Mouse (Mus musculus) liver, postnatal 0 days (tissue): Measurements from ENCODE around the gene Misp. TPM values are rescaled to one million over a fixed set of nuclear protein-coding genes. Genes with fewer than 3 reads are reported as not detected.

ENCODE experiments used
- ATAC-seq: fragments of 200-750 bp; cut with Nextera tagmentation; 2 replicates; pipeline ENCODE4 v1.8.0; 2017; ENCODE audit warnings: mild to moderate bottlenecking, moderate library complexity
- DNase-seq: peaks from one replicate; pipeline ENCODE4 v3.0.0-alpha.2; 2016
- H3K27ac ChIP-seq: fragments of 300-500 bp; sonication (generic); 2 replicates; pipeline ENCODE4 v1.5.1; 2014; ENCODE audit warnings: antibody characterized with exemption, moderate library complexity, mild to moderate bottlenecking, low read depth
- H3K27me3 ChIP-seq: fragments of 300-500 bp; sonication (generic); 2 replicates; pipeline ENCODE4 v1.6.1; 2014; ENCODE audit warnings: low read length, control low read depth, mixed read lengths; ENCODE audit not compliant: insufficient read depth
- H3K36me3 ChIP-seq: fragments of 300-500 bp; sonication (generic); replicated peaks from 2 replicates; pipeline ENCODE4 v1.6.1; 2014; ENCODE audit warnings: mild to moderate bottlenecking, control low read depth, low read length, moderate library complexity, mixed read lengths; ENCODE audit not compliant: insufficient read depth
- H3K4me1 ChIP-seq: fragments of 300-500 bp; sonication (generic); 2 replicates; pipeline ENCODE4 v1.6.1; 2014; ENCODE audit warnings: antibody characterized with exemption, mild to moderate bottlenecking, control low read depth; ENCODE audit not compliant: insufficient read depth
- H3K4me2 ChIP-seq: fragments of 300-500 bp; sonication (generic); 2 replicates; pipeline ENCODE4 v1.6.1; 2014; ENCODE audit warnings: low read depth, mild to moderate bottlenecking, low read length, moderate library complexity, mixed read lengths
- H3K4me3 ChIP-seq: fragments of 300-500 bp; sonication (generic); 2 replicates; pipeline ENCODE4 v1.5.1; 2014; ENCODE audit warnings: low read depth, low read length
- H3K9ac ChIP-seq: fragments of 300-500 bp; sonication (generic); replicated peaks from 2 replicates; pipeline ENCODE4 v1.6.1; 2014; ENCODE audit warnings: mild to moderate bottlenecking, moderate library complexity
- H3K9me3 ChIP-seq: fragments of 300-500 bp; sonication (generic); 2 replicates; pipeline ENCODE4 v1.6.1; 2016; ENCODE audit warnings: mild to moderate bottlenecking, control low read depth, low read length, mixed read lengths
- CTCF ChIP-seq: sonication (generic); IDR thresholded peaks from 2 replicates; pipeline ENCODE4 v1.5.1; 2016; ENCODE audit warnings: antibody characterized with exemption, low read depth
- EP300 ChIP-seq: IDR thresholded peaks from 2 replicates; pipeline ENCODE4 v1.6.1; 2016; ENCODE audit warnings: antibody characterized with exemption, low read depth, mild to moderate bottlenecking
- WGBS: fragments of 180-500 bp; shearing (Covaris S2); extraction: QIAGEN DNeasy Blood & Tissue Kit; methylation state at CpG from one replicate; pipeline ENCODE4 v1.1.7; 2014; ENCODE audit not compliant: insufficient replicate concordance; 5-methylcytosine and 5-hydroxymethylcytosine counted together
- polyA plus RNA-seq: library from polyadenylated mRNA; unstranded; fragments of >200 nt; fragmentation: Nextera tagmentation; extraction: Ambion mirVana; gene quantifications from 2 replicates; pipeline ENCODE4 v1.2.1, GENCODE M21; 2015

The Misp gene
- polyA plus RNA-seq, 1 experiment from 2014 or later = 1.00 TPM

- TF ChIP-seq CTCF (no peak), EP300 (no peak)
- peak; percentile 32; the same call in 1 of the 2 replicates for ATAC-seq
- WGBS = 77% methylated on average over 12 of the region's 12 CpGs
These were observed 4.9 kb upstream of the Misp start for GRCm38 (mm10) chr10:79815671-79816494.

GRCm38 (mm10) chr10:79817111-79817510 lies 3.7 kb upstream of the Misp start:
- no peak overlapping the region for H3K27ac ChIP-seq
- DNase-seq (no peak), ATAC-seq (no peak)
- no peak overlapping the region for H3K4me2 ChIP-seq
- no peaks in the 10 kb centered on the region for H3K27me3 ChIP-seq
- H3K9ac ChIP-seq = no peak overlapping the region
- TF ChIP-seq CTCF = peak; percentile 61
- no peak for TF ChIP-seq EP300
- no peaks in the 10 kb centered on the region for H3K36me3 ChIP-seq
- 65% methylated on average over 2 of the region's 2 CpGs for WGBS
- no peaks in the 10 kb centered on the region for H3K9me3 ChIP-seq
- no peak overlapping the region for H3K4me3 ChIP-seq
- no peaks in the 10 kb centered on the region for H3K4me1 ChIP-seq

More at GRCm38 (mm10) chr10:79815671-79816494, 4.9 kb upstream of the Misp start:
- Histone ChIP-seq H3K27me3 (no peaks in the 10 kb centered on the region), H3K9me3 (no peaks in the 10 kb centered on the region), H3K9ac (no peak overlapping the region), H3K4me2 (no peak overlapping the region), H3K4me3 (no peak overlapping the region), H3K27ac (no peak overlapping the region), H3K36me3 (no peaks in the 10 kb centered on the region), H3K4me1 (no peaks in the 10 kb centered on the region)
- no peak for DNase-seq

- Histone ChIP-seq H3K4me1 (no peaks in the 10 kb centered on the region), H3K27me3 (no peaks in the 10 kb centered on the region), H3K9ac (no peak overlapping the region), H3K27ac (no peak overlapping the region), H3K36me3 (no peaks in the 10 kb centered on the region), H3K9me3 (no peaks in the 10 kb centered on the region), H3K4me2 (no peak overlapping the region), H3K4me3 (no peak overlapping the region)
- no peak for DNase-seq
- TF ChIP-seq EP300 (no peak), CTCF (no peak)
- no peak for ATAC-seq
- 63% methylated on average over 4 of the region's 4 CpGs for WGBS
These were observed 2.6 kb upstream of the Misp start for GRCm38 (mm10) chr10:79818225-79818624.

GRCm38 (mm10) chr10:79819606-79820005 lies 1.2 kb upstream of the Misp start:
- Histone ChIP-seq H3K4me1 (peaks cover 5% of the 10 kb centered on the region), H3K9ac (no peak overlapping the region), H3K4me2 (no peak overlapping the region), H3K4me3 (no peak overlapping the region), H3K36me3 (no peaks in the 10 kb centered on the region), H3K27ac (no peak overlapping the region), H3K27me3 (no peaks in the 10 kb centered on the region), H3K9me3 (no peaks in the 10 kb centered on the region)
- TF ChIP-seq EP300 (no peak), CTCF (no peak)
- ATAC-seq = no peak
- 83% methylated on average over 17 of the region's 17 CpGs for WGBS
- DNase-seq = no peak

- Histone ChIP-seq H3K4me1 (peaks cover 5% of the 10 kb centered on the region), H3K27ac (no peak overlapping the region), H3K4me3 (no peak overlapping the region), H3K27me3 (no peaks in the 10 kb centered on the region), H3K36me3 (no peaks in the 10 kb centered on the region), H3K9me3 (no peaks in the 10 kb centered on the region), H3K4me2 (no peak overlapping the region), H3K9ac (no peak overlapping the region)
- DNase-seq (no peak), ATAC-seq (no peak)
- TF ChIP-seq CTCF (no peak), EP300 (no peak)
- 69% methylated on average over 8 of the region's 8 CpGs for WGBS
These were observed 512 bp upstream of the Misp start for GRCm38 (mm10) chr10:79820277-79820676.

GRCm38 (mm10) chr10:79821731-79822130 lies 942 bp downstream of the Misp start:
- TF ChIP-seq CTCF = no peak
- TF ChIP-seq EP300 = no peak
- Histone ChIP-seq H3K4me3 (no peak overlapping the region), H3K4me1 (peaks cover 5% of the 10 kb centered on the region), H3K36me3 (no peaks in the 10 kb centered on the region), H3K27ac (no peak overlapping the region), H3K9ac (no peak overlapping the region; the same call in 1 of the 2 replicates), H3K27me3 (no peaks in the 10 kb centered on the region), H3K9me3 (no peaks in the 10 kb centered on the region), H3K4me2 (no peak overlapping the region)
- WGBS = 82% methylated on average over 12 of the region's 12 CpGs
- DNase-seq = no peak
- ATAC-seq = no peak
